1 mouse cellular context compared by ENCODE assay signal in the genomic region with DNA sequence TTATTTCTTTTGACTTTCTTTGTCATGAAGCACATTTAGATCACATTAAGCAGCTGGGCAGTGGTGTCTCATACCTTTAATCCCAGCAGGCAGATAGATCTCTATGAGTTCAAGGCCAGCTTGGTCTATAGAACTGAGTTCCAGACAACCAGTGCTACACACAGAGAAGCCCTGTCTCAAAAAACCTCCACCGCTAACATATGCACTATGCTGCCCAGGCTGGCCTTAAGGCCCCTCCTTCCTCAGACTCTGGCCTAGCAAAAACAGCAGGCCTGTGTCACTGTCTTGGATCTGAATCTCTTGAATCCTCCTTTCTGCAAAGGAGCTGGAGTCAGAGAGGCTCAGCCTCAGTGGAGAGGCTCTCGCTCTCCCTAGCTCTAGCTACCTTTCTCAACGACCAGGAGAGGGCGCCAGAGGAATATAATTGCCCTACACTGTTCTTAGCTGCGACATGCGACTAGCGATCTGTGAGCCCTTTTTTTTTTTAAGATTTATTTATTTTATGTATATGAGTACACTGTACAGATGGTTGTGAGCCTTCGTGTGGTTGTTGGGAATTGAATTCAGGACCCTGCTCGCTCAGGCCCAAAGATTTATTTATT.
TF ChIP-seq lines count a peak whose summit lies in the region.

No protein-coding gene starts in this region.

TF ChIP-seq in CH12.LX, 34 proteins besides CTCF, POLR2A, EP300 and RAD21:
- peak; percentile 53 for TF ChIP-seq SMC3 (IDR thresholded peaks at IDR 0.05; ENCODE audit: low read depth, low read length)
- TF ChIP-seq ZNF384 (IDR thresholded peaks at IDR 0.05; ENCODE audit: low read depth, low read length) = no peak; the same call in 1 of the 2 replicates
- no peak for TF ChIP-seq ZMIZ1 (IDR thresholded peaks at IDR 0.05; ENCODE audit: low read depth, low read length)
- no peak for TF ChIP-seq ZC3H11A (IDR thresholded peaks at IDR 0.05; ENCODE audit: low read depth, low read length)
- TF ChIP-seq UBTF (IDR thresholded peaks at IDR 0.05; ENCODE audit: low read depth, low read length) = no peak
